Mouse (Mus musculus) embryonic facial prominence, embryonic 11.5 days (tissue): Measurements from ENCODE around the gene Guca2a. TPM values are rescaled to one million over a fixed set of nuclear protein-coding genes. Genes with fewer than 3 reads are reported as not detected.
"Not testable (repeated sequence)": the region's sequence is repeated elsewhere in the genome, so short reads cannot be mapped to it uniquely, and the experiment has no call there.

ENCODE experiments used
- ATAC-seq: fragments of 200-750 bp; cut with Nextera tagmentation; replicated peaks from 2 replicates; pipeline ENCODE4 v1.8.0; 2017; ENCODE audit warnings: low read depth; ENCODE audit not compliant: insufficient number of reproducible peaks, low FRiP score, low TSS enrichment
- DNase-seq: peaks from one replicate; pipeline ENCODE4 v3.0.0-alpha.2; 2015; ENCODE audit warnings: low spot score
- H3K27ac ChIP-seq: fragments of 300-500 bp; sonication (generic); replicated peaks from 2 replicates; pipeline ENCODE4 v1.5.1; 2014; ENCODE audit warnings: mild to moderate bottlenecking, low read depth, low read length, control low read depth
- H3K27me3 ChIP-seq: fragments of 300-500 bp; sonication (generic); 2 replicates; pipeline ENCODE4 v1.6.1; 2014; ENCODE audit warnings: mild to moderate bottlenecking, low read length, moderate library complexity, mixed read lengths; ENCODE audit not compliant: control insufficient read depth, insufficient read depth
- H3K36me3 ChIP-seq: fragments of 300-500 bp; sonication (generic); replicated peaks from 2 replicates; pipeline ENCODE4 v1.6.1; 2014; ENCODE audit warnings: low read depth, mild to moderate bottlenecking, low read length, moderate library complexity, mixed read lengths; ENCODE audit not compliant: control insufficient read depth, insufficient read depth
- H3K4me1 ChIP-seq: fragments of 300-500 bp; sonication (generic); 2 replicates; pipeline ENCODE4 v1.6.1; 2014; ENCODE audit warnings: low read length, mixed read lengths; ENCODE audit not compliant: control insufficient read depth, insufficient read depth
- H3K4me2 ChIP-seq: fragments of 300-500 bp; sonication (generic); 2 replicates; pipeline ENCODE4 v1.6.1; 2014; ENCODE audit warnings: low read depth, mild to moderate bottlenecking, control low read depth, low read length, moderate library complexity
- H3K4me3 ChIP-seq: fragments of 300-500 bp; sonication (generic); 2 replicates; pipeline ENCODE4 v1.5.1; 2014; ENCODE audit warnings: low read depth, low read length, control low read depth
- H3K9ac ChIP-seq: fragments of 300-500 bp; sonication (generic); replicated peaks from 2 replicates; pipeline ENCODE4 v1.6.1; 2014; ENCODE audit warnings: mild to moderate bottlenecking, control low read depth, low read length
- H3K9me3 ChIP-seq: fragments of 300-500 bp; sonication (generic); replicated peaks from 2 replicates; pipeline ENCODE4 v1.6.1; 2016; ENCODE audit warnings: mild to moderate bottlenecking, low read length, inconsistent platforms, mixed read lengths; ENCODE audit not compliant: control insufficient read depth
- WGBS: fragments of 180-500 bp; shearing (Covaris S2); extraction: QIAGEN DNeasy Blood & Tissue Kit; methylation state at CpG from one replicate; pipeline ENCODE4 v1.1.7; 2014; 5-methylcytosine and 5-hydroxymethylcytosine counted together
- polyA plus RNA-seq: library from polyadenylated mRNA; unstranded; fragments of >200 nt; fragmentation: Nextera tagmentation; extraction: Ambion mirVana; gene quantifications from 2 replicates; pipeline ENCODE4 v1.2.1, GENCODE M21; 2014

The Guca2a gene
- polyA plus RNA-seq, 1 experiment from 2014 or later = not detected

DNA sequence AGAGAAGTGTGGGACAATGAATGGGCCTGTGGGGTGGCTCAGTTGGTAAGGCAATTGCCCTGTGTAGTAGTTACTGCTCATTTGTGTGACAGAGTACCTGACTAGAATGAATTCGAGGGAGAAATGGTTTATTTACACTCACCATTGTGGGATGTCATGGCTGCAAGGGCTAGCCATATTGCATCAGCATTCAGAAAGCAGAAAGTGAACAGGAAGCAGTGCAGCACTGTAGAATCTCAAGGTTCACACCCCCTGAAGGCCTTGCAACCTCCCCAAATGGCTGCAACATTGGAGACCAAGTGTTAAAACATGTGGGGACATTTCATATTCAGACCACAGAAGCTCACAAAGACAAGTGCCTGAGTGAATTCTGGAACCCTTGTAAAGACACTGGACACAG is 23.4 kb upstream of the Guca2a start:
- H3K4me2 ChIP-seq = no peak overlapping the region
- ATAC-seq (no peak), DNase-seq (no peak)
- H3K9ac ChIP-seq = no peak overlapping the region
- H3K4me3 ChIP-seq = no peak overlapping the region
- H3K27ac ChIP-seq = no peak overlapping the region
- no peaks in the 10 kb centered on the region for H3K4me1 ChIP-seq
- 73% methylated on average over 1 of the region's 1 CpGs for WGBS
- no peaks in the 10 kb centered on the region for H3K9me3 ChIP-seq
- no peaks in the 10 kb centered on the region for H3K27me3 ChIP-seq
- H3K36me3 ChIP-seq = no peaks in the 10 kb centered on the region; the same call in 1 of the 2 replicates

DNA sequence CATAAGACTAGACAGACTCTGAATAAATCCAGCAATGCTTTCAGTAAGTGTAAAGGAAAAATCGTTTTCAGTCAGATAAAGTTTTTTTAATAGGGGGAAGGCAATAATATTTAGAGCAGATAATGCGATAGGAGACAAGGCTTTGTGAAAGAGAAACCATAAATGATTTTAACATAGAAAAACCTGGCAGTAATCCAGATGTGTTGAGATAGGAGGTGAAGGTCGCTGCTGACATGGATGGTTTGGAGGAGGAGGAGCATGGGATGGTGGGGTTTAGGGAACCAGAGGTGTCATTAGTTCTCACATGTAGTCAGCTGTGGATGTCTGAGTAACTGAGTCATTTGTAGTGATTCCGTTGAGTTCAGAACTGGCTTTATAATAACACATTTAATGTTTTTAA is 22.8 kb upstream of the Guca2a start:
- WGBS = 88% methylated on average over 4 of the region's 4 CpGs
- ATAC-seq (no peak), DNase-seq (no peak)
- Histone ChIP-seq H3K27me3 (no peaks in the 10 kb centered on the region), H3K4me1 (no peaks in the 10 kb centered on the region), H3K4me3 (no peak overlapping the region), H3K9me3 (no peaks in the 10 kb centered on the region), H3K4me2 (no peak overlapping the region), H3K27ac (no peak overlapping the region), H3K9ac (no peak overlapping the region), H3K36me3 (no peaks in the 10 kb centered on the region; the same call in 1 of the 2 replicates)

- Histone ChIP-seq H3K9me3 (no peaks in the 10 kb centered on the region), H3K4me3 (no peak overlapping the region), H3K36me3 (no peaks in the 10 kb centered on the region), H3K27me3 (no peaks in the 10 kb centered on the region), H3K27ac (no peak overlapping the region), H3K4me2 (no peak overlapping the region), H3K9ac (no peak overlapping the region), H3K4me1 (no peaks in the 10 kb centered on the region)
- ATAC-seq (no peak), DNase-seq (no peak)
- WGBS = 67% methylated on average over 7 of the region's 7 CpGs
Measured at GRCm38 (mm10) chr4:119626081-119626645, 11.3 kb upstream of the Guca2a start.

GRCm38 (mm10) chr4:119626876-119627275 is 10.6 kb upstream of the Guca2a start:
- H3K27ac ChIP-seq = no peak overlapping the region
- no peak overlapping the region for H3K9ac ChIP-seq
- DNase-seq (no peak), ATAC-seq (no peak)
- no peaks in the 10 kb centered on the region for H3K36me3 ChIP-seq
- no peak overlapping the region for H3K4me2 ChIP-seq
- no peaks in the 10 kb centered on the region for H3K9me3 ChIP-seq
- 89% methylated on average over 3 of the region's 3 CpGs for WGBS
- H3K4me3 ChIP-seq = no peak overlapping the region
- no peaks in the 10 kb centered on the region for H3K4me1 ChIP-seq
- H3K27me3 ChIP-seq = no peaks in the 10 kb centered on the region

GRCm38 (mm10) chr4:119627317-119627716 is 10.2 kb upstream of the Guca2a start:
- WGBS = 83% methylated on average over 4 of the region's 4 CpGs
- H3K9ac ChIP-seq = no peak overlapping the region
- no peak overlapping the region for H3K4me3 ChIP-seq
- no peaks in the 10 kb centered on the region for H3K4me1 ChIP-seq
- H3K9me3 ChIP-seq = no peaks in the 10 kb centered on the region
- no peak overlapping the region for H3K27ac ChIP-seq
- H3K27me3 ChIP-seq = no peaks in the 10 kb centered on the region
- H3K36me3 ChIP-seq = no peaks in the 10 kb centered on the region
- DNase-seq (no peak), ATAC-seq (no peak)
- no peak overlapping the region for H3K4me2 ChIP-seq

GRCm38 (mm10) chr4:119628363-119628762 is 9.1 kb upstream of the Guca2a start:
- H3K36me3 ChIP-seq, H3K9me3 ChIP-seq, H3K9ac ChIP-seq, H3K27me3 ChIP-seq, H3K27ac ChIP-seq, ATAC-seq, H3K4me1 ChIP-seq, DNase-seq, H3K4me3 ChIP-seq, H3K4me2 ChIP-seq: not testable (repeated sequence)
- WGBS = 78% methylated on average over 4 of the region's 4 CpGs

DNA sequence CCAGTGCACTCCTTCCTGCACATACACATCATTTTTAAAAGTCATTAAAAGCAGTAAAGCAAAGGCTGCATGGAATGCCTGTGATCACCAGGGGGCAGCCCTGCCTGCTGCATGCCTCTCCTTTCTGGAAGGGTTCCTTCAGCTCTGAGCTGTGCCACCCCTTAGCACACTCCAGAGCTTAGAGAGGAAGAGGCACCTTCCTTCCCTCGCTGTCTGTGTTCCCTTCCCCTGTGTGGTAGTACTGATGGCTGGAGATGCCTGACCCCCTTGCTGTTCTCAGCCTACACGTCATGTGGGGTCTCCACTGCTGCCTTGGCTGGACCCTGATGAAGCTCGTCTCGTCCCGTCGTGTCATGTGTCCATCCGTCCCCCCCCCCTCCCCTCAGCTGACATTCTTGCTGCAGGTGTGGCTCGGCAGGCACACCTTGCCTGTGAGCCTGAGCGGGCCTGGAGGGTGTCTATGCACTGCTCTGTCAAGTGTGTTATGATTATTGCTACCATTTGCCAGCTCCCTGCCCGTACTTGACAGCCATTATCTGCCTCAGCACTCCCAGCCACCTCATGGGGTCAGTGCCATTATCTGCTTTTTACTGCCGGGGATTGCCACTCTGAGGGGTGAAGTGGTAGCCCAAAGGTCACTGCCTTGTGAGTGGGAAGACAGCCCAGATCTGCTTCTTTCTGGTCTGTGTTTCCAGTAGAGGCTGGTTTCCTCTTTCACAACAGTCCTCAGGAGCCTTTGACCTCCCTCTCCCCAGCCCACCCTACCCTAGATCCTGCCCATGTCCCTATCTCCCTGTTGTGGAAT is 6.2 kb upstream of the Guca2a start:
- no peak overlapping the region for H3K9ac ChIP-seq
- WGBS = 58% methylated on average over 11 of the region's 11 CpGs
- H3K36me3 ChIP-seq = no peaks in the 10 kb centered on the region
- DNase-seq (peak; percentile 44), ATAC-seq (0 out of 2 replicates have a peak, but pooled peaks have one; percentile 29)
- no peak overlapping the region for H3K4me3 ChIP-seq
- no peak overlapping the region for H3K4me2 ChIP-seq
- no peaks in the 10 kb centered on the region for H3K4me1 ChIP-seq
- no peaks in the 10 kb centered on the region for H3K9me3 ChIP-seq
- no peak overlapping the region for H3K27ac ChIP-seq
- no peaks in the 10 kb centered on the region for H3K27me3 ChIP-seq

GRCm38 (mm10) chr4:119632721-119633120 is 4.8 kb upstream of the Guca2a start:
- DNase-seq (no peak), ATAC-seq (no peak)
- Histone ChIP-seq H3K27ac (no peak overlapping the region), H3K4me3 (no peak overlapping the region), H3K9ac (no peak overlapping the region), H3K4me1 (no peaks in the 10 kb centered on the region), H3K36me3 (no peaks in the 10 kb centered on the region), H3K4me2 (no peak overlapping the region), H3K9me3 (no peaks in the 10 kb centered on the region), H3K27me3 (no peaks in the 10 kb centered on the region)
- WGBS = 73% methylated on average over 7 of the region's 7 CpGs
